Mouse (Mus musculus) forebrain, embryonic 11.5 days (tissue): Measurements from ENCODE around the gene Ank3. TPM values are rescaled to one million over a fixed set of nuclear protein-coding genes. Genes with fewer than 3 reads are reported as not detected.

Source experiments
- ATAC-seq: fragments of 200-750 bp; cut with Nextera tagmentation; replicated peaks from 2 replicates; pipeline ENCODE4 v1.8.0; 2017; ENCODE audit warnings: moderate TSS enrichment; ENCODE audit not compliant: low FRiP score
- DNase-seq: peaks from one replicate; pipeline ENCODE4 v3.0.0-alpha.2; 2017; ENCODE audit warnings: low spot score
- H3K27ac ChIP-seq: fragments of 300-500 bp; sonication (generic); 2 replicates; pipeline ENCODE4 v1.5.1; 2014; ENCODE audit warnings: low read depth, low read length
- H3K27me3 ChIP-seq: fragments of 300-500 bp; sonication (generic); 2 replicates; pipeline ENCODE4 v1.6.1; 2014; ENCODE audit warnings: mild to moderate bottlenecking, low read length, mixed read lengths; ENCODE audit not compliant: control insufficient read depth, insufficient read depth
- H3K36me3 ChIP-seq: fragments of 300-500 bp; sonication (generic); 2 replicates; pipeline ENCODE4 v1.6.1; 2014; ENCODE audit warnings: mild to moderate bottlenecking, low read length, moderate library complexity, mixed read lengths; ENCODE audit not compliant: control insufficient read depth, insufficient read depth
- H3K4me1 ChIP-seq: fragments of 300-500 bp; sonication (generic); replicated peaks from 2 replicates; pipeline ENCODE4 v1.6.1; 2014; ENCODE audit warnings: low read length, mixed read lengths; ENCODE audit not compliant: control insufficient read depth, insufficient read depth
- H3K4me2 ChIP-seq: fragments of 300-500 bp; sonication (generic); 2 replicates; pipeline ENCODE4 v1.6.1; 2014; ENCODE audit warnings: low read depth, mild to moderate bottlenecking, low read length, moderate library complexity, mixed read lengths; ENCODE audit not compliant: severe bottlenecking
- H3K4me3 ChIP-seq: fragments of 300-500 bp; sonication (generic); 2 replicates; pipeline ENCODE4 v1.5.1; 2014; ENCODE audit warnings: low read depth, low read length
- H3K9ac ChIP-seq: fragments of 300-500 bp; sonication (generic); 2 replicates; pipeline ENCODE4 v1.6.1; 2014; ENCODE audit warnings: low read length
- H3K9me3 ChIP-seq: fragments of 300-500 bp; sonication (generic); 2 replicates; pipeline ENCODE4 v1.6.1; 2016; ENCODE audit warnings: low read length, mixed read lengths; ENCODE audit not compliant: control insufficient read depth
- WGBS: fragments of 180-500 bp; shearing (Covaris S2); extraction: QIAGEN DNeasy Blood & Tissue Kit; methylation state at CpG from one replicate; pipeline ENCODE4 v1.1.7; 2014; 5-methylcytosine and 5-hydroxymethylcytosine counted together
- polyA plus RNA-seq: library from polyadenylated mRNA; unstranded; fragments of >200 nt; fragmentation: Nextera tagmentation; extraction: Ambion mirVana; gene quantifications from 2 replicates; pipeline ENCODE4 v1.2.1, GENCODE M21; 2014

Ank3 gene
- polyA plus RNA-seq, 1 experiment from 2014 or later, result 44.5 TPM

DNA sequence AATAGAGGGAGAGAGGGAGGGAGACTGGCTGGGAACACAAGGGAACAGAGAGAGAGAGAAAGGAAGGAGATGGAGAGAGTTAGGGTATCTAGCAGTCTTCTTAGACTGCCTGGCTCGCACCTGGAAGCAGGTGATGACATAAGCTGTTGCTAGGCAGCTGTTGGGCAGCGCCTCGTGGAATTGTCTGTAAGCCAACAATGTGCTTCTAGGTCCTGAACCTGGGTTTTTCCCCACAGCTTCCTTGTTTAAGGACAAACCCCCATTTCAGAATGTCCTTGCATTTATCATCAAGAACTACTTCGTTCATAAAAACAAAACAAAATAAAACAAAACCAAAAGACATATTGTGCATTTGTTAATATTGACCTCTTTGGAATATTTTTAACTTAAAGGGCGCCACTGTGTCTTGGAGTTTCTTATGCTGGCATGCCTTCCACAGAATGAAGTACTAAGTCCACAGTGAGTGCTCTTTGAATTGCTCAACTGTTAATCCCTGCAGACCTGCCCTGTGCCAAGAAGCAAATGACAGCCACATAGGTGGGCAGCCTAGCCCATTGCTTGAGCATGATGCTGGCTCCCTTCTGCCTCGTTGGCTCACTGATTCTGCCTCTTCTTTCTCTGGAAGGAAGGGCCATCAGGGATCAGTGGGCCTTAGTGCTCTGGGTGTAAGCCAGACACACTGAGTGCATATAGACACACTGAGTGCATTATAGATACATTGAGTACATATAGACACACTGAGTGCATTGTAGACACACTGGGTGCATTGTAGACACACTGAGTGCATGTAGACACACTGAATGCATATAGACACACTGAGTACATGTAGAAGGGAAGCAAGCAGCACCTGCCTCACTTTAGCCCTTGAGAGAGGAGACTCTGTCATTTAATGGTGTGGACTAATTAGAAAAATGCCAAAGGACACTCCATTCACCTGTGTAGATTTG lies 668.9 kb downstream of the Ank3 start:
- H3K27ac ChIP-seq, result no peak overlapping the region
- H3K36me3 ChIP-seq, result no peaks in the 10 kb centered on the region
- H3K27me3 ChIP-seq, result no peaks in the 10 kb centered on the region
- H3K4me2 ChIP-seq, result no peak overlapping the region
- H3K9ac ChIP-seq, result no peak overlapping the region
- DNase-seq (no peak), ATAC-seq (no peak)
- no peaks in the 10 kb centered on the region; the same call in 1 of the 2 replicates for H3K9me3 ChIP-seq
- WGBS, result 71% methylated on average over 6 of the region's 6 CpGs
- no peaks in the 10 kb centered on the region for H3K4me1 ChIP-seq
- no peak overlapping the region for H3K4me3 ChIP-seq

DNA sequence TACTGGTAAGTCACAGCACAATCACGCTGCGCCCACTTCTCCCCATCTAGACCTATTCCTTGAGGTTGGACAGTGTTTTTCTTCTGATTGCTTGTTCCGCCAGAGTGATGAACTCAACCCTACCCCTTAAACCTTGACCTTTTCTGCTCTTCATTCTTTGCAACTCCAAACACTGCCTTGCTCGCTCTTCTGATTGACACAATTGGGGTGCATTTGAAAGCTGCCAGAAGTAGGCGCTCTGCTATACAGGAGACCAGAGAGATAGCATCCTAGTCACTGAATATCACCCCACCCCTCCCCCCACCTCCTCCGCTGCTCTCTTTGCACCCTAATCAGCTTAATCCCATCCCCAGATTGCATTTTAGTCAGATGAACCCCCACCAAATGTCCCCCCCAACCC lies 670.7 kb downstream of the Ank3 start:
- 57% methylated on average over 6 of the region's 6 CpGs for WGBS
- ATAC-seq, result no peak
- Histone ChIP-seq H3K27ac (no peak overlapping the region), H3K4me3 (no peak overlapping the region), H3K27me3 (no peaks in the 10 kb centered on the region), H3K4me2 (no peak overlapping the region), H3K9ac (no peak overlapping the region), H3K36me3 (no peaks in the 10 kb centered on the region), H3K9me3 (no peaks in the 10 kb centered on the region; the same call in 1 of the 2 replicates), H3K4me1 (no peaks in the 10 kb centered on the region)
- DNase-seq, result no peak

DNA sequence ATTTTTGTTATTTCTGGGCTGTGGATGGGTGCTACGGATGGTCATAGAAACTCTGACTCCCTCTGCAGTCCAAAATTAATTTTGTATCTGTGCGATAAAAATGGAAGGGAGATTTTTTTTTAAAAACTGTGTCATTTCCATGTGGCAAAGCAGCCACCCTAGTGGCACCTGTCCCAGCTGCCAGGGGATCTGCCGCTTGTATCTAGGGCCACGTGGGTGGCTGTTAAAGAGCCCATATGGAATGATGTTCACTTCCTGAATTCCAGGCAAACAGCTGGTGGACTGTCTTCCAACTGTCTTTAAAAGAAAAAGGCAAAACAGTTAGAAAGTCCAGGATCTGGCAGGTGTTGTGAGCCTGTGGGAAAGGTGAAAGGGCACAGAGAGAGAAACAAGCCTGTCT lies 672.8 kb downstream of the Ank3 start:
- Histone ChIP-seq H3K27ac (no peak overlapping the region), H3K4me1 (no peaks in the 10 kb centered on the region), H3K4me2 (no peak overlapping the region), H3K9me3 (no peaks in the 10 kb centered on the region; the same call in 1 of the 2 replicates), H3K36me3 (no peaks in the 10 kb centered on the region), H3K9ac (no peak overlapping the region), H3K4me3 (no peak overlapping the region), H3K27me3 (no peaks in the 10 kb centered on the region)
- DNase-seq (peak; percentile 1), ATAC-seq (no peak)
- 89% methylated on average over 4 of the region's 4 CpGs for WGBS

Other genes starting within 250 kb of the Ank3 start
- gene Rhobtb1, start 247.3 kb upstream of the Ank3 start, polyA plus RNA-seq, result 13.8 and 15.6 TPM in 2 replicates
- 1.4 and 1.9 TPM in 2 replicates for gene A930033H14Rik, start 185.7 kb upstream of the Ank3 start, polyA plus RNA-seq
- gene Cdk1, start 45.8 kb upstream of the Ank3 start, polyA plus RNA-seq, result 446 and 479 TPM in 2 replicates